Comparison of ENCODE assay signal across 8 mouse cellular contexts in the genomic region with DNA sequence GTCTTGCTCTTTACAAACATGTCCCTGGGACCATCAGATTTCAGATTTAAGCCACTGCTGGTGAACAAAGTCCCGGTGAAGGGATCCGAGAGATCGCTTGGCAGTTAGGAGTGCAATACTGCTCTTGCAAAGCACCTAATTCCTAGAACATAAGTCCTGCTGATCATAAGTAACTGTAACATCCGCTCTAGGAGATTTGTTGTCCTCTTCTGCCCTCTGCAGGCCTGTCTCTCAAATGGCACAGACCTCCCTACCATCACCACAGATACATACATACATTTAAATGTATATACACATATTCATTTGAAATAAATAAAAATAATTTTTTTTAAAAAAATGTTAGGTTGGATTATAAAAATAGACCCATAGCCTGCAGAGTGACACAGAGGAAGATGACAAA. TPM values are rescaled to one million over a fixed set of nuclear protein-coding genes. Genes with fewer than 3 reads are reported as not detected.
DNase-seq lines count a peak whose midpoint lies in the region; ATAC-seq lines count a peak whose summit lies in the region.

No protein-coding gene starts in this region.

- 45% methylated on average over 4 of the region's 4 CpGs for WGBS in forebrain, embryonic 16.5 days
- WGBS in limb, embryonic 10.5 days = 55% methylated on average over 4 of the region's 4 CpGs
- 45% methylated on average over 4 of the region's 4 CpGs for WGBS in neural tube, embryonic 12.5 days

- H3K9me3 ChIP-seq in forebrain, embryonic 16.5 days (ENCODE audit: control insufficient read depth, low read length) = no peaks in the 10 kb centered on the region
- H3K9me3 ChIP-seq in limb, embryonic 10.5 days (replicated peaks) = no peaks in the 10 kb centered on the region
- no peaks in the 10 kb centered on the region for H3K9me3 ChIP-seq in neural tube, embryonic 12.5 days

- no peak overlapping the region for H3K27ac ChIP-seq in forebrain, embryonic 16.5 days (ENCODE audit: low read length)
- H3K27ac ChIP-seq in limb, embryonic 10.5 days = no peak overlapping the region
- no peak overlapping the region for H3K27ac ChIP-seq in neural tube, embryonic 12.5 days

- no peaks in the 10 kb centered on the region for H3K36me3 ChIP-seq in forebrain, embryonic 16.5 days (ENCODE audit: control insufficient read depth, insufficient read depth)
- H3K36me3 ChIP-seq in limb, embryonic 10.5 days = no peaks in the 10 kb centered on the region
- no peaks in the 10 kb centered on the region for H3K36me3 ChIP-seq in neural tube, embryonic 12.5 days

- H3K27me3 ChIP-seq in forebrain, embryonic 16.5 days (replicated peaks; ENCODE audit: control insufficient read depth, insufficient read depth, low read length) = no peaks in the 10 kb centered on the region
- no peaks in the 10 kb centered on the region for H3K27me3 ChIP-seq in limb, embryonic 10.5 days (ENCODE audit: low read depth, poor library complexity, severe bottlenecking)
- H3K27me3 ChIP-seq in neural tube, embryonic 12.5 days (replicated peaks) = no peaks in the 10 kb centered on the region

- peak; percentile 81 for DNase-seq in 3T3-L1 (ENCODE audit: low read depth, low spot score)
- peak; percentile 74 for DNase-seq in CD4-positive, CD25-positive, alpha-beta regulatory T cell, adult 2 months (ENCODE audit: low read depth, low spot score)
- DNase-seq in c-Kit-positive CD71-negative TER-119-negative erythroid progenitor cells, embryonic 14.5 days (ENCODE audit: low read depth) = peak; percentile 36
- peak; percentile 42 for DNase-seq in kidney, adult 18-20 months
- peak; percentile 60 for DNase-seq in limb, embryonic 10.5 days (ENCODE audit: low spot score)
- no peak for DNase-seq in natural killer cell, adult 2 months (ENCODE audit: low spot score in 2 of 2)

- H3K9ac ChIP-seq in forebrain, embryonic 16.5 days (replicated peaks; ENCODE audit: low read depth, low read length) = no peak overlapping the region
- H3K9ac ChIP-seq in neural tube, embryonic 12.5 days = no peak overlapping the region

- ATAC-seq in forebrain, embryonic 16.5 days = peak; percentile 82
- peak; percentile 85 for ATAC-seq in neural tube, embryonic 12.5 days (ENCODE audit: low FRiP score, low read depth)

- H3K4me1 ChIP-seq in forebrain, embryonic 16.5 days (replicated peaks; ENCODE audit: control insufficient read depth, insufficient read depth, low read length) = no peaks in the 10 kb centered on the region
- H3K4me1 ChIP-seq in limb, embryonic 10.5 days = no peaks in the 10 kb centered on the region
- no peaks in the 10 kb centered on the region for H3K4me1 ChIP-seq in neural tube, embryonic 12.5 days

- no peak overlapping the region for H3K4me3 ChIP-seq in forebrain, embryonic 16.5 days (replicated peaks; ENCODE audit: low read length)
- H3K4me3 ChIP-seq in limb, embryonic 10.5 days = no peak overlapping the region
- no peak overlapping the region for H3K4me3 ChIP-seq in neural tube, embryonic 12.5 days

- no peak overlapping the region for H3K4me2 ChIP-seq in forebrain, embryonic 16.5 days (ENCODE audit: low read length)
- no peak overlapping the region for H3K4me2 ChIP-seq in neural tube, embryonic 12.5 days (replicated peaks)

RNA-seq across cellular contexts. Expression of a gene that starts 21.3 kb away (rescaled TPM):
- polyA plus RNA-seq in forebrain, embryonic 16.5 days (2015; fragmentation: Nextera tagmentation; extraction: Ambion mirVana) = not detected in 2 replicates
- not detected in 2 replicates for polyA plus RNA-seq in limb, embryonic 10.5 days (2016; fragmentation: Nextera tagmentation; extraction: Ambion mirVana)
- polyA plus RNA-seq in neural tube, embryonic 12.5 days (2016; fragmentation: Nextera tagmentation; extraction: Ambion mirVana) = not detected in 2 replicates

RNA-seq across cellular contexts. Expression of a gene that starts 29.0 kb away (rescaled TPM):
- polyA plus RNA-seq in forebrain, embryonic 16.5 days (2015; fragmentation: Nextera tagmentation; extraction: Ambion mirVana) = 56.8 and 58.3 TPM in 2 replicates
- polyA plus RNA-seq in limb, embryonic 10.5 days (2016; fragmentation: Nextera tagmentation; extraction: Ambion mirVana) = 55.9 and 57.5 TPM in 2 replicates
- 65.1 and 71.1 TPM in 2 replicates for polyA plus RNA-seq in neural tube, embryonic 12.5 days (2016; fragmentation: Nextera tagmentation; extraction: Ambion mirVana)

Comparison
In these comparisons a context has a peak if more than half of its experiments do, and no peak if none do; other contexts are left out.
1. DNase-seq: peak in 3T3-L1 (single experiment), CD4-positive, CD25-positive, alpha-beta regulatory T cell, adult 2 months (single experiment), c-Kit-positive CD71-negative TER-119-negative erythroid progenitor cells, embryonic 14.5 days (single experiment), kidney, adult 18-20 months (single experiment) and limb, embryonic 10.5 days (single experiment); none in natural killer cell, adult 2 months (0 of 2).